Mouse (Mus musculus): ENCODE data around the gene Tyk2.

DNA sequence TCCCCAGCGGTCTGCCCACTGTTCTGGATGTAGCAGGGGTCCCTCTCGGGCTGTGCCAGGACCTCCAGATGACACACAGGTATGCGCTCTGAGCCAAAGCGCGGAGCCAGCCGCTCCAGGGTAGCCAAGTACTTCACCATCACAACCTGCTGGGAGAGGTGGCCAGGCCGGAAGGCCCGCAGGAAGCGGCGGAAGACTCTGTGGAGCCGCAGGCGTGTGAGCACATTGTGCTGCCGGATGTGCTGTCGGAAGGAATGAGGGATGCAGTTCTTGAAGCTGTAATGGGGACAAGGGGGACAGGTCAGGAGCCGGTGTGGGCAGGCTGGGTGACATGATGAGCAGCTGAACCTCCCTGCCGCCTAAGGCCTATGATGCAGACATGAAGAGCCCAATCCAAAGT is 9.6 kb downstream of the Tyk2 start:
- no peak for TF ChIP-seq POLR2A (IDR thresholded peaks at IDR 0.05; ENCODE audit: low read depth, low read length)
- TF ChIP-seq CTCF (IDR thresholded peaks at IDR 0.05; ENCODE audit: extremely low read depth, insufficient read length, insufficient replicate concordance, low read depth, low read length) = no peak
